8 mouse cellular contexts compared by ENCODE assay signal in the genomic region with DNA sequence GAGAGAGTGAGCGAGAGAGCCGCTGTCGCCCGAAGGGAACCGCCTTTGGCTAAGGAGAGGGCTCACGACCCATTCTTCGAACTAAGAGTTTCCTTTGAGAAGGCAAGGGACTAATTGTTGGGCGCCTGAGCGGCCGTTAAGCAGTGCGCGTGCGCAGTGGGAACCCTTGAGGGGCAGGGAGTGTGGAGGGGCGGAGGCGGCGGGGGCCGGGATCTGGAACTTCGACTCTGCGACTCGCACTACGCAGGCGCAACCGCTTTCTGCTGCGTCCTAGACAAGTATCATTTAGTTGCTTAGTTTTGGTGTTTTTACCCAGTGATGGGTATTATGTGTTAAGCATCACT. TPM values are rescaled to one million over a fixed set of nuclear protein-coding genes. Genes with fewer than 3 reads are reported as not detected.
DNase-seq lines count a peak whose midpoint lies in the region; ATAC-seq and TF ChIP-seq lines count a peak whose summit lies in the region.

No protein-coding gene starts in this region.

- WGBS in embryonic facial prominence, embryonic 14.5 days, result 0% methylated on average over 24 of the region's 24 CpGs
- WGBS in limb, embryonic 13.5 days, result under 1% methylated on average over 24 of the region's 24 CpGs
- under 1% methylated on average over 24 of the region's 24 CpGs for WGBS in midbrain, embryonic 14.5 days

- ATAC-seq in CD4-positive, CD25-positive, alpha-beta regulatory T cell, adult 4 months, result peak; percentile 65
- peak; percentile 87 for ATAC-seq in embryonic facial prominence, embryonic 14.5 days (ENCODE audit: low read depth)
- ATAC-seq in limb, embryonic 13.5 days (ENCODE audit: low FRiP score, low read depth), result peak; percentile 84
- peak; percentile 89 for ATAC-seq in midbrain, embryonic 14.5 days (ENCODE audit: low FRiP score, low TSS enrichment)

- peak overlapping the region; percentile 88 for H3K9ac ChIP-seq in embryonic facial prominence, embryonic 14.5 days (ENCODE audit: low read depth, low read length)
- peak overlapping the region; percentile 95 for H3K9ac ChIP-seq in limb, embryonic 13.5 days
- peak overlapping the region; percentile 80 for H3K9ac ChIP-seq in midbrain, embryonic 14.5 days (replicated peaks; ENCODE audit: low read length)

- peaks cover 20% of the 10 kb centered on the region for H3K4me1 ChIP-seq in bone marrow macrophage, adult 2 months (ENCODE audit: control insufficient read depth, insufficient read depth, low read length)
- peaks cover 10% of the 10 kb centered on the region for H3K4me1 ChIP-seq in embryonic facial prominence, embryonic 14.5 days (ENCODE audit: control insufficient read depth, insufficient read depth, low read length)
- H3K4me1 ChIP-seq in limb, embryonic 13.5 days, result peaks cover 19% of the 10 kb centered on the region
- peaks cover 21% of the 10 kb centered on the region for H3K4me1 ChIP-seq in midbrain, embryonic 14.5 days (ENCODE audit: control insufficient read depth, insufficient read depth, low read length)

- H3K27me3 ChIP-seq in embryonic facial prominence, embryonic 14.5 days (replicated peaks; ENCODE audit: control insufficient read depth, insufficient read depth, low read length), result no peaks in the 10 kb centered on the region
- no peaks in the 10 kb centered on the region for H3K27me3 ChIP-seq in limb, embryonic 13.5 days
- H3K27me3 ChIP-seq in midbrain, embryonic 14.5 days (ENCODE audit: control insufficient read depth, insufficient read depth, low read length), result no peaks in the 10 kb centered on the region

- TF ChIP-seq CTCF in bone marrow macrophage, adult 2 months (IDR thresholded peaks at IDR 0.05; ENCODE audit: low read depth, low read length), result no peak

- DNase-seq in embryonic facial prominence, embryonic 14.5 days (ENCODE audit: low spot score), result peak; percentile 95
- peak; percentile 86 for DNase-seq in heart, adult 8-10 months (ENCODE audit: low spot score)
- peak; percentile 84 to 90 for DNase-seq in kidney, adult 8-10 months
- DNase-seq in midbrain, embryonic 14.5 days, result peak; percentile 96
- peak; percentile 89 to 95 for DNase-seq in spleen, postnatal 4 days (ENCODE audit: low spot score in 2 of 2)

- H3K4me3 ChIP-seq in bone marrow macrophage, adult 2 months (ENCODE audit: insufficient read depth, low read length), result peak overlapping the region; percentile 89
- H3K4me3 ChIP-seq in embryonic facial prominence, embryonic 14.5 days (ENCODE audit: low read depth, low read length), result peak overlapping the region; percentile 68
- peak overlapping the region; percentile 83 for H3K4me3 ChIP-seq in limb, embryonic 13.5 days
- peak overlapping the region; percentile 61 for H3K4me3 ChIP-seq in midbrain, embryonic 14.5 days (replicated peaks; ENCODE audit: low read depth, low read length)

- peak overlapping the region; percentile 61 for H3K4me2 ChIP-seq in embryonic facial prominence, embryonic 14.5 days (ENCODE audit: low read depth, low read length)
- H3K4me2 ChIP-seq in limb, embryonic 13.5 days (replicated peaks), result peak overlapping the region; percentile 62
- H3K4me2 ChIP-seq in midbrain, embryonic 14.5 days (ENCODE audit: low read length), result peak overlapping the region; percentile 62

- TF ChIP-seq POLR2A in bone marrow macrophage, adult 2 months (IDR thresholded peaks at IDR 0.05; ENCODE audit: borderline replicate concordance, low read depth, low read length), result no peak

- peak overlapping the region; percentile 95 for H3K27ac ChIP-seq in bone marrow macrophage, adult 2 months (ENCODE audit: insufficient read depth, low read depth, low read length)
- peak overlapping the region; percentile 96 for H3K27ac ChIP-seq in embryonic facial prominence, embryonic 14.5 days (replicated peaks; ENCODE audit: low read depth, low read length)
- H3K27ac ChIP-seq in limb, embryonic 13.5 days, result peak overlapping the region; percentile 99
- peak overlapping the region; percentile 94 for H3K27ac ChIP-seq in midbrain, embryonic 14.5 days (replicated peaks; ENCODE audit: low read depth, low read length)

- no peaks in the 10 kb centered on the region for H3K9me3 ChIP-seq in embryonic facial prominence, embryonic 14.5 days (ENCODE audit: control insufficient read depth, low read length)
- no peaks in the 10 kb centered on the region for H3K9me3 ChIP-seq in limb, embryonic 13.5 days
- H3K9me3 ChIP-seq in midbrain, embryonic 14.5 days (ENCODE audit: control insufficient read depth, low read length), result no peaks in the 10 kb centered on the region

- H3K36me3 ChIP-seq in embryonic facial prominence, embryonic 14.5 days (ENCODE audit: control insufficient read depth, insufficient read depth, low read length), result no peaks in the 10 kb centered on the region
- peaks cover 4% of the 10 kb centered on the region for H3K36me3 ChIP-seq in limb, embryonic 13.5 days
- H3K36me3 ChIP-seq in midbrain, embryonic 14.5 days (ENCODE audit: control insufficient read depth, insufficient read depth, low read length), result no peaks in the 10 kb centered on the region

RNA-seq across cellular contexts. Expression of a gene that starts 0.9 kb away (rescaled TPM):
- polyA plus RNA-seq in CD4-positive, CD25-positive, alpha-beta regulatory T cell, adult 4 months (2017; shearing (Covaris generic)), result 100 to 1,000 TPM; 219 to 256 TPM
- 203 and 253 TPM in 2 replicates for polyA plus RNA-seq in bone marrow macrophage, adult 2 months (2012; ENCODE audit: insufficient read depth, insufficient read length, missing spikeins)
- polyA plus RNA-seq in embryonic facial prominence, embryonic 14.5 days (2014; fragmentation: Nextera tagmentation; extraction: Ambion mirVana), result 114 and 122 TPM in 2 replicates
- total RNA-seq in heart, adult 8-10 months (2022), result 10 to 100 TPM; 19.9 to 35.3 (median 27.3) TPM
- 193 and 199 TPM in 2 replicates for polyA plus RNA-seq in limb, embryonic 13.5 days (2015; fragmentation: Nextera tagmentation; extraction: Ambion mirVana)
- 191 and 200 TPM in 2 replicates for polyA plus RNA-seq in midbrain, embryonic 14.5 days (2014; fragmentation: Nextera tagmentation; extraction: Ambion mirVana)

RNA-seq across cellular contexts. Expression of a gene that starts 31.2 kb away (rescaled TPM):
- 10 to 100 TPM; 10.3 to 13.4 TPM for polyA plus RNA-seq in CD4-positive, CD25-positive, alpha-beta regulatory T cell, adult 4 months (2017; shearing (Covaris generic))
- 5.4 and 6.0 TPM in 2 replicates for polyA plus RNA-seq in bone marrow macrophage, adult 2 months (2012; ENCODE audit: insufficient read depth, insufficient read length, missing spikeins)
- polyA plus RNA-seq in embryonic facial prominence, embryonic 14.5 days (2014; fragmentation: Nextera tagmentation; extraction: Ambion mirVana), result 12.6 and 12.7 TPM in 2 replicates
- 10 to 100 TPM; 36.0 to 42.4 (median 38.5) TPM for total RNA-seq in heart, adult 8-10 months (2022)
- polyA plus RNA-seq in limb, embryonic 13.5 days (2015; fragmentation: Nextera tagmentation; extraction: Ambion mirVana), result 12.7 and 13.6 TPM in 2 replicates
- polyA plus RNA-seq in midbrain, embryonic 14.5 days (2014; fragmentation: Nextera tagmentation; extraction: Ambion mirVana), result 13.8 and 14.3 TPM in 2 replicates

Comparison
In these comparisons a context has a peak if more than half of its experiments do, and no peak if none do; other contexts are left out.
1. Peak in every context shown above with its lines: DNase-seq, ATAC-seq, H3K4me3 ChIP-seq and H3K27ac ChIP-seq.